Mouse (Mus musculus) retina, embryonic 14.5 days (tissue): ENCODE data around the gene 1700042G07Rik.
"Not testable (repeated sequence)": the region's sequence is repeated elsewhere in the genome, so short reads cannot be mapped to it uniquely, and the experiment has no call there.

ENCODE experiments used
- DNase-seq: peaks from one replicate; pipeline ENCODE4 v3.0.0-alpha.2; 2015; ENCODE audit warnings: low spot score

Gene 1700042G07Rik

DNA sequence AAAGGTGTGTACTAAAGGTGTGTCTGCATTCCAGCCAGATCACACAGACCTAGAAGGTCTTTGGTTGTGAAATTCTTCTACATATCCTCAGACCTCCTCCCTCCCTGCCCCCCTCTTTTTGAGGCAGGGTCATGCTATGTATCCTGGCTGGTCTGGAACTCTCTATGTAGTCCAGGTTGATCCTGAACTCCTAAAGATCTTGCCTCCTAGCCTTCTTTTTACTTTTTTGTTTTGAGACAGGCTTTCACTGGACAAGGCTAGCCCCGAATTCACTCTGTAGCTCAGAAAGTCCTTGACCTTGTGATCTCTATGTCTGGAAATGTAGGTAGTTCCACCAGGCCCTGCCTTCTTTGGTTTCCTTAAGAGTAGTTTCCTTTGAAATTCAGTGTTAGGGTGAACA, 35.7 kb downstream of the 1700042G07Rik start:
- no peak for DNase-seq

- no peak for DNase-seq
Observed at GRCm38 (mm10) chr4:116215895-116216605, 42.9 kb downstream of the 1700042G07Rik start.

DNA sequence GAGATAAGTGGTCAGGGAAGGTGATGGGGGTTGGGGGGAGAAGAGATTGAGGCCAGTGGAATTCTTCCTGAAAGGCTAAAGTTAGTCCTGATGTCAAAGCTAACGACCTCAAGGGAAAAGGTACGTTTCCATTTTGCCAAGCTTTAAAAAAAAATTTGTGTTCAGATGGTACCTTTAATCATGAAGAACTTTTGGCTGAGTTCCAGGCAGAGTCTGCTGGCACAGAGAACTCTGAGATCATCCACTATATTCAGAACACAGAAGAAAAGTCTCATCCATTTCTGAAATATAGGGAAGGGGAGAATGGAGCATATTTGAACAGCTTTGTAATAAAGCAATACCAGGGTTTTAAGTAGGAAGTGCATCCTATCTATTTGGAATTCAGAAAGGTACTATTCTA, 43.9 kb downstream of the 1700042G07Rik start:
- no peak for DNase-seq

DNA sequence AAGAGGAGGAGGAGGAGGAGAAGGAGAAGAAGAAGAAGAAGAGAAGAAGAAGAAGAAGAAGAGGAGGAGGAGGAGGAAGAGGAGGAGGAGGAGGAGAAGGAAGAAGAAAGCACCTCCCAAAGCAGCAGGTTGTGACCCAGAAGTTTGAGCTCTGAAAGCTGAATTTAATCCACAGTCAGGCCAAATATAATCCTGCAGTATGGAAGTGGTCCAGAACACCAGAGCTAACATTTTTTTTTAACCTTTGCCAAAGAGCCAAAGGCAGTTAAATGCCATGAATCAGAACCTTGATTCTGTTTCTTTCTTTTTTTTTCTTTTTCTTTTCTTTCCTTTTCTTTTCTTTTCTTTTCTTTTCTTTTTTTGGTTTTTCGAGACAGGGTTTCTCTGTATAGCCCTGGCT, 44.5 kb downstream of the 1700042G07Rik start:
- DNase-seq = not testable (repeated sequence)

DNA sequence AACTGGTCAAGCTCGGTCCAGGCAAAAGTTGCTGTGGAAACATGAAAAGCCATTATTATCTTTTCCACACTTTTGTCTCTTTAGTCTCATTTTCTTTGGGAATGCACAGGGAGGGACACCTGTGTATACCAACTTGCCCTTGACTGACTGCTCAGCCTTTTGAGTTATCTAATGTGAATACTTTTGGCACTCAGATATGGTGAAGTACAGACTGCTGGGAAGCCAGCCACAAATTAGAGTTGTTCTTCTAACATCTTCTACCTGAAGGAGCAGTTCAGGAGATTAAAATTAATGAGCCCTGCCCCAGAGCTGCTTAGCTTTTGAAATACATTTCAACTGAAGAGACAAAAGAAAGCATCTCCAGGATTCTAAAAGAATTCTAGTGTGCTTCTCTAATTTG, 45.9 kb downstream of the 1700042G07Rik start:
- DNase-seq = no peak

DNA sequence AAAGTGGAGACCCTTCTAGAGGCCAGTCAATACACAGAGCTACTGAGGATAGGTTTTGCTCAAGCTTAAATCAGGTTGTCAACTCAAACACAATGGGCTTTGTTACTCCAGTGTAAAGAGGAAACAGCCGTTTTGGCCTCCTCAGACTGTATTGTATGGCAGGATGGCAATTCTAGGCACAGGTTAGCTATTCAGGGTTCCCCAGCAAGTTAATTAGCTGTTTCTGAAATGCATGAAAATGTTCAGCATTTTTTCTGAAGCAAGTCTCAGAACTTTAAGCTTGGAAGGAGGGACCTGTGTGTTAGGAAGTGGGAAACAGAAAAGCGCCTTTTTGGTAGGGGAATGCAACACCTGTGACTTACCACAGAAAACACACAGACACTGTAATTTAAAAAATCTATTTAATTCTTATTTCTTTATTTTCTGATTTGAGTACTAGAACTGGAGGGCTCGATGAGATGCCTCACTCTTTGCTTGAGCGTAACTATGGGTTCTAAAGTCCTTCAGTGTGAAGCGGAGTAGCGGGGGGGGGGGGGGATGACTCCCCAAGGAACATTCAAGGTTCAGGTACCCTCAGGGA, 47.0 kb downstream of the 1700042G07Rik start:
- DNase-seq = peak; percentile 33

- DNase-seq = no peak
Observed at GRCm38 (mm10) chr4:116220780-116221139, 47.6 kb downstream of the 1700042G07Rik start.

- DNase-seq = peak; percentile 99
Observed at GRCm38 (mm10) chr4:116221140-116221851, 48.1 kb downstream of the 1700042G07Rik start, which contains the start of gene Pik3r3. TSS of gene Pik3r3 (plus strand) at chr4:116221618.

- peak; percentile 41 for DNase-seq
Observed at GRCm38 (mm10) chr4:116221996-116222842, 49.0 kb downstream of the 1700042G07Rik start.

DNA sequence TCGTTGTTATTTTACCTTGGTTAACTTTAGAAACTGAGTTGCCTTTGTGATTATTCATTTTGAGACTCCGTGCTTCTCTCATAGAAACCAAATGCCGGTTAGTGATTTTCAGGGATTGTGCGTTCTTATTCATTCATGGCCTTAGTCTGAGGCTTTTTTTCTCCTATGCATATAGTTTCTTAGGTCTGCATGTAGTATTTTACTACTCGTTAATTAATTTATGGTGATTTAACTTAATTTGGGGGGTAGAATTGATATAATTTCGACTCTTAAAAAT, 49.6 kb downstream of the 1700042G07Rik start:
- no peak for DNase-seq
